Mouse (Mus musculus) layer of hippocampus, postnatal 14 days (tissue): ENCODE measurements around the gene Zfp790. TPM values are rescaled to one million over a fixed set of nuclear protein-coding genes. Genes with fewer than 3 reads are reported as not detected.

Source experiments
- DNase-seq, 2 experiments: peaks; one replicate each; pipeline ENCODE4 v3.0.0; 2021 to 2022; ENCODE audit warnings: low spot score in 2 of 2, mixed read lengths in 1 of 2
- long read RNA-seq, 2 experiments: library from polyadenylated mRNA; stranded (forward); transcript quantifications; one replicate each; pipeline ENCODE4 v2.0.0; 2021
- total RNA-seq, 2 experiments: library from RNA; stranded (reverse); gene quantifications; 2 replicates each; pipeline ENCODE4 v1.2.3; 2021

Gene Zfp790
- 10 to 100 TPM; 16.3 to 19.4 TPM for total RNA-seq
- long read RNA-seq, experiment 1, transcript Zfp790-201 (5 exons, 3,376 nt): major isoform, 8 of 14 reads
- long read RNA-seq, experiment 1, partial matches to known transcripts: 2 of 14 reads
- long read RNA-seq, experiment 1, other reads (novel, unspliced or antisense): 2 of 14 reads
- long read RNA-seq, experiment 2, transcript Zfp790-201 (5 exons, 3,376 nt): major isoform, 10 of 19 reads
- long read RNA-seq, experiment 2, partial matches to known transcripts: 4 of 19 reads
- long read RNA-seq, experiment 2, other reads (novel, unspliced or antisense): 2 of 19 reads

GRCm38 (mm10) chr7:29815910-29816429, at the start of gene Zfp790:
Gene Zfp790, plus strand, starts transcription at chr7:29816114.
- DNase-seq: peak; percentile 86 to 95

GRCm38 (mm10) chr7:29767058-29767686, 48.7 kb upstream of the Zfp790 start:
- DNase-seq: peak; percentile 81 to 92

GRCm38 (mm10) chr7:29768090-29768900, 47.6 kb upstream of the Zfp790 start, which contains the start of gene Zfp84:
Gene Zfp84, plus strand, starts transcription at chr7:29768552.
- peak; percentile 89 to 96 for DNase-seq

- no peak for DNase-seq
Measured at GRCm38 (mm10) chr7:29768980-29769379, 46.9 kb upstream of the Zfp790 start.

GRCm38 (mm10) chr7:29773503-29773902, 42.4 kb upstream of the Zfp790 start:
- no peak for DNase-seq

- DNase-seq: no peak
Measured at GRCm38 (mm10) chr7:29774371-29774770, 41.5 kb upstream of the Zfp790 start.

GRCm38 (mm10) chr7:29776568-29776967, 39.3 kb upstream of the Zfp790 start:
- no peak for DNase-seq

- no peak for DNase-seq
Measured at GRCm38 (mm10) chr7:29777372-29777771, 38.5 kb upstream of the Zfp790 start.

GRCm38 (mm10) chr7:29783871-29784551, 31.9 kb upstream of the Zfp790 start, which contains the start of gene Zfp30:
Gene Zfp30, plus strand, starts transcription at chr7:29783998.
- peak; percentile 83 to 91 for DNase-seq

GRCm38 (mm10) chr7:29785023-29785422, 30.9 kb upstream of the Zfp790 start:
- no peak for DNase-seq

GRCm38 (mm10) chr7:29785888-29786287, 30.0 kb upstream of the Zfp790 start:
- no peak for DNase-seq

GRCm38 (mm10) chr7:29792906-29793305, 23.0 kb upstream of the Zfp790 start:
- no peak for DNase-seq

GRCm38 (mm10) chr7:29807046-29807445, 8.9 kb upstream of the Zfp790 start:
- DNase-seq: no peak

- DNase-seq: no peak
Measured at GRCm38 (mm10) chr7:29812244-29812643, 3.7 kb upstream of the Zfp790 start.

- DNase-seq: no peak
Measured at GRCm38 (mm10) chr7:29814381-29814780, 1.5 kb upstream of the Zfp790 start.

- peak in 1 of 2 experiments; percentile 13 for DNase-seq
Measured at GRCm38 (mm10) chr7:29815061-29815784, 691 bp upstream of the Zfp790 start.

GRCm38 (mm10) chr7:29818619-29819254, 2.8 kb downstream of the Zfp790 start:
- peak; percentile 81 to 88 for DNase-seq

- DNase-seq: no peak
Measured at GRCm38 (mm10) chr7:29828001-29828400, 12.1 kb downstream of the Zfp790 start.

GRCm38 (mm10) chr7:29829804-29830203, 13.9 kb downstream of the Zfp790 start:
- DNase-seq: no peak

- no peak for DNase-seq
Measured at GRCm38 (mm10) chr7:29836816-29837215, 20.9 kb downstream of the Zfp790 start.
